Mouse (Mus musculus): Measurements from ENCODE around the gene Apoc1. TPM values are rescaled to one million over a fixed set of nuclear protein-coding genes. Genes with fewer than 3 reads are reported as not detected.

Gene Apoc1
- polyA plus RNA-seq (2021; fragmentation: Nextera tagmentation): 1.7 and 5.7 TPM in 2 replicates
- long read RNA-seq, experiment 1, partial matches to known transcripts: 0 of 1 reads
- long read RNA-seq, experiment 1, other reads (novel, unspliced or antisense): 0 of 1 reads
- long read RNA-seq, experiment 2, partial matches to known transcripts: 0 of 3 reads
- long read RNA-seq, experiment 2, other reads (novel, unspliced or antisense): 2 of 3 reads

GRCm38 (mm10) chr7:19691873-19692865 lies at the start of gene Apoc1:
Apoc1 (minus strand) TSS chr7:19692660.

DNA sequence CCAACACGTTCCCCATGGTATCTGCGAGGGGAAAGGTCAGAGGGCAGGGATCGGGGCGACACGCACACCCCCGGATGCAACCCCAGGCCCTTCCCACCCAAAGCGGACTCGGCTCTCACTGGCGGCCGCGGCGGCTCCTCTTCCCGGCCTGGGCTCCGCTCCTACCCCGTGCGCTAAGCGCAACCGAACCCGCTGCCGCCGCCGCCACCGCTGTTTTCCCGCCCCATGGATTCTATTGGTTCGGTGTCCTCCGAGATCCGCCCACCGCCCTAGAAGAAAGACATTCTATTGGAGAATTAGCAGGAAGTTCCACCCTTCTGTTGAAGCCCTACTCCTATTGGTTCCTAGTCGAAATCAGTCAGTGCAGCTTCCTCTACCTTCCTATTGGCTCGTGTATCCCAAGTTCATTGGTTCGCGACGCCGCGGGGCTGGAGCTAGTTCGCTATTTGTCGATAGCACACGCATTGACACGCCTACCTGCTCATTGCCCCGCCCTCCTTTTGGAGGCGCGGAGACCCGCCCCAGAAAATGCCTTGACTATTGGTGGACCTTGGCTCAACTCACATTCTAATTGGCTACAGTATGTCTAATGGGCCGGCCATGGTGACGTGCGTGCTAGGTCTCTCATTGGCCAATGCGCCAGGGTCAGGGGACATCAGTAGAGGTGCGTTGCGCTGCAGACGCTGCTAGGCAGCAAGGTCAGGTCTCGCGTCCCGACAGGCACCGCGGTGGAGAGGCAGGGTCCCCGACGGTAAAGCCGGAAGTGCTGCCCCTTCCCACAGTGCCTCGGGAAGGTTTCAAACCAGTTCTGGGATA lies 23.0 kb upstream of the Apoc1 start, which contains the start of gene Tomm40:
Gene Tomm40, minus strand, starts transcription at position 200 of the 816 bp plus-strand sequence.

GRCm38 (mm10) chr7:19698907-19699826 lies 6.7 kb upstream of the Apoc1 start, which contains the start of gene Apoe:
Apoe (minus strand) TSS chr7:19699188.

DNA sequence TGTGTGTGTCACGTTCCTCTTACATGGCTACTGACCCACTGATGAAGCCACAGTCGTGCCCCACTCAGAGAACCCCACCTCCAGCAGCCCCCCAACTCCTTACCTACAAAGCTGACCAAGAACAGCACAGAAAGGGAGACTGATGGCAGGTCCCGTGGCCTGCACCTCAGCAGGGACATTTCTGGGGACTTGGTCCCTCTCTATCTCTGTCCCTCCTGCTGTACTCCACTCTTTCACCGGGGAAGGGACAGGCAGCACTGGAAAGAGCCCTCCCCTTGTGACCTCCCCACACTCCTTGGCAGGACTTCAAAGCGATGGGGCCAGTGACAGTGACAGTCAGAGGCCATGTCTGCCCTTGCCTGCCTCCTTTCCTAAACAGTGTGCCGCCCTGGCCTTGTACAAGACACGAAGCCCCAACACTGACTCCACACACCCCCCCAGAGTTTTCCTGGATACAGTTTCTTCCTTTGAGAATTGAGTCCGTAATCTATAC lies 11.2 kb downstream of the Apoc1 start, which contains the start of the genes Gm44805 and Apoc4:
Gene Gm44805, minus strand, starts transcription at position 222 of the 493 bp plus-strand sequence.
Gene Apoc4, minus strand, starts transcription at position 278 of the 493 bp plus-strand sequence.

DNA sequence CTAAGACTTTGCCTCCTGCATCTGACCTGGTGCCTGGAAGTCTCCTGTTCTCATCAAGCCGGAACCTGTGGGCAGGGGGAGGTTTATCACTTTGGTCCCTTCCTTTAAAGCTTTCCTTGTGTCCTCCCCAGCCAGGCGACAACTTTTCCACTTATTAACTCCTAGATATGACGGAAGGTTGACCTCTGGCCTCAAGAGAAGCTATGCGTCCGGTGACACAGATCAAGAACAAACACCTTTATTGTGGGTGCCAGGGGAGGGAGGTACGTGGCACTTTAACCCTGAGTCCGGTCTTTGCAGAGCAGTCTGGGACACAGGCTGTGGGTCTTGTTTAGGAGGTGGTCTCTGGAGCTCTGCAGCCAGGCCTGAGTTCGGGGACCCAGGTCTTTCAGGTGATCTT lies 14.6 kb downstream of the Apoc1 start, which contains the start of gene Apoc2:
Gene Apoc2, minus strand, starts transcription at position 70 of the 400 bp plus-strand sequence.

DNA sequence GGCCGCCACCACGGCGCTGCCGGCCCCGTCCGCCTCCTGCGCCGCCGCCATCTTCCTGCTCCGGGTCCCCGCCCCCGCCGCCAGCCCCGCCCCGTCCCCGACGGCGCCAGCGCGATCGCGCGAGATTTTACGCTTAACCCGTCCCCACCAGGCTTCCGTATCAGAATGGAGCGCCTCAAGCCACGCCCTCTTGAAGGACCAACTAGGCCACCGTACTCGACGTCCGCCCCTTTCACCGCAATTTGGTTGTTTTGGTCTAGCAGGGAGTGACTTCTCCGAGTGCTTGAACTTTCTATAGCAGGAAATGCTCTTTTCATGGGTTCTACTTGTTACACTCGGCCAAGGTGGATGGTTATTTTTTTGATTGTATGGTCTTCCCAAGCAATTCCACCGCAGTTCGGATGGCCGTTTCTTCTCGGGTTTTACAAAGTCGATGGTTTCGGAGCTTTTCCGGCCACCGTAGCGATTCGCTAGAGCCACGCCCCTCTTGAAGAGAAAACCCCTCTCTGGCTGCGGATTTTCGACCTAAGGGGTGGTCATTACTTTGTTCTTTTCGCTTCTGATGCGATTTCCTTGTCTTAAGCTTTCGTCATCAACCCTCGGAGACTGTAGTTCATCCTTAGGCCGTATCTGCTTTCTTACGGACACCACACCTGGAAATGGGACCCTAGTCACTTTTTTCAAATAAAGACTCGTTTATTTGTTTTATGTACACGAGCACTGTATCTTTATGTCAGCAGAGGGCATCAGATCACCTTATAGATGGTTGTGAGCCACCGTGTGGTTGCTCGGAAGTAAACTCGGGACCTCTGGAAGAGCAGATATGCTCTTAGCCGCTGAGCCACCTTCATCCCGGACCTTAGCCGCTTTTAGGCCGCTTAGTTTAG lies 27.3 kb downstream of the Apoc1 start, which contains the start of gene Clptm1:
Gene Clptm1, minus strand, starts transcription at position 79 of the 887 bp plus-strand sequence.

Other genes with a start within 250 kb of the Apoc1 start
- 6.0 and 12.2 TPM in 2 replicates for gene Mark4, start 233.8 kb downstream of the Apoc1 start, polyA plus RNA-seq (2021; fragmentation: Nextera tagmentation)
- 0.25 and 0.54 TPM in 2 replicates for gene Exoc3l2, start 229.3 kb downstream of the Apoc1 start, polyA plus RNA-seq (2021; fragmentation: Nextera tagmentation)
- 3.6 and 3.8 TPM in 2 replicates for gene Bloc1s3, start 184.3 kb downstream of the Apoc1 start, polyA plus RNA-seq (2021; fragmentation: Nextera tagmentation)
- 37.7 and 37.9 TPM in 2 replicates for gene Trappc6a, start 184.3 kb downstream of the Apoc1 start, polyA plus RNA-seq (2021; fragmentation: Nextera tagmentation)
- 1.3 and 2.3 TPM in 2 replicates for gene Nkpd1, start 174.8 kb downstream of the Apoc1 start, polyA plus RNA-seq (2021; fragmentation: Nextera tagmentation)
- 2.7 and 31.4 TPM in 2 replicates for gene Ppp1r37, start 129.6 kb downstream of the Apoc1 start, polyA plus RNA-seq (2021; fragmentation: Nextera tagmentation)
- 3.1 and 3.6 TPM in 2 replicates for gene Zfp296, start 115.4 kb downstream of the Apoc1 start, polyA plus RNA-seq (2021; fragmentation: Nextera tagmentation)
- gene Gemin7, start 115.1 kb downstream of the Apoc1 start, polyA plus RNA-seq (2021; fragmentation: Nextera tagmentation): 140 and 141 TPM in 2 replicates
- 9.7 and 15.1 TPM in 2 replicates for gene Clasrp, start 88.2 kb downstream of the Apoc1 start, polyA plus RNA-seq (2021; fragmentation: Nextera tagmentation)
- gene Relb, start 63.2 kb downstream of the Apoc1 start, polyA plus RNA-seq (2021; fragmentation: Nextera tagmentation): 5.7 and 8.2 TPM in 2 replicates
- gene Clptm1, start 27.6 kb downstream of the Apoc1 start, polyA plus RNA-seq (2021; fragmentation: Nextera tagmentation): 86.9 and 119 TPM in 2 replicates
- gene Apoc2, start 14.7 kb downstream of the Apoc1 start, polyA plus RNA-seq (2021; fragmentation: Nextera tagmentation): not detected in 2 replicates
- not detected in 2 replicates for gene Gm44805, start 11.2 kb downstream of the Apoc1 start, polyA plus RNA-seq (2021; fragmentation: Nextera tagmentation)
- gene Apoc4, start 11.2 kb downstream of the Apoc1 start, polyA plus RNA-seq (2021; fragmentation: Nextera tagmentation): not detected in 2 replicates
- 7,501 and 8,830 TPM in 2 replicates for gene Apoe, start 6.5 kb upstream of the Apoc1 start, polyA plus RNA-seq (2021; fragmentation: Nextera tagmentation)
- 148 and 163 TPM in 2 replicates for gene Tomm40, start 22.8 kb upstream of the Apoc1 start, polyA plus RNA-seq (2021; fragmentation: Nextera tagmentation)
- 5.5 and 5.7 TPM in 2 replicates for gene Nectin2, start 57.8 kb upstream of the Apoc1 start, polyA plus RNA-seq (2021; fragmentation: Nextera tagmentation)
- gene Bcam, start 78.4 kb upstream of the Apoc1 start, polyA plus RNA-seq (2021; fragmentation: Nextera tagmentation): 6.3 and 14.9 TPM in 2 replicates
- gene Cblc, start 104.1 kb upstream of the Apoc1 start, polyA plus RNA-seq (2021; fragmentation: Nextera tagmentation): 0.18 TPM in 1 of 2 replicates, not detected in the other
- gene Bcl3, start 130.1 kb upstream of the Apoc1 start, polyA plus RNA-seq (2021; fragmentation: Nextera tagmentation): 0.25 and 0.68 TPM in 2 replicates
- 3.5 and 4.1 TPM in 2 replicates for gene Gm19345, start 159.3 kb upstream of the Apoc1 start, polyA plus RNA-seq (2021; fragmentation: Nextera tagmentation)
- gene Ceacam16, start 168.6 kb upstream of the Apoc1 start, polyA plus RNA-seq (2021; fragmentation: Nextera tagmentation): 0.09 TPM in 1 of 2 replicates, not detected in the other
- not detected in 2 replicates for gene Ceacam19, start 195.3 kb upstream of the Apoc1 start, polyA plus RNA-seq (2021; fragmentation: Nextera tagmentation)
- 1.2 and 1.4 TPM in 2 replicates for gene Pvr, start 228.5 kb upstream of the Apoc1 start, polyA plus RNA-seq (2021; fragmentation: Nextera tagmentation)